Mouse (Mus musculus) adrenal gland, adult 8-10 months (tissue): ENCODE measurements around the gene B3galnt1. TPM values are rescaled to one million over a fixed set of nuclear protein-coding genes. Genes with fewer than 3 reads are reported as not detected.

Source experiments
- total RNA-seq, 4 experiments: library from RNA; stranded (reverse); gene quantifications; 2 replicates each; pipeline ENCODE4 v1.2.4; 2022

Gene B3galnt1
- total RNA-seq, 4 experiments from 2014 or later: 14.2 to 20.9 (median 14.5) TPM

Other genes starting within 250 kb of the B3galnt1 start
- gene Nmd3, start 123.0 kb upstream of the B3galnt1 start, total RNA-seq: 10 to 100 TPM; 79.6 to 98.8 (median 84.5) TPM